Mouse (Mus musculus): ENCODE results near the gene Psmb3.

- no peak for TF ChIP-seq GATA1 (IDR thresholded peaks at IDR 0.05; ENCODE audit: borderline replicate concordance, low read length)
- TF ChIP-seq FLI1 (IDR thresholded peaks at IDR 0.05; ENCODE audit: low read length), result no peak
Measured at GRCm38 (mm10) chr11:97696669-97697068, 6.5 kb upstream of the Psmb3 start.

Data from megakaryocyte, embryonic 14.5 days (primary cell).